Mouse (Mus musculus) embryo, embryonic 9.5 days (tissue): ENCODE data around the gene Zfpm1.
A peak's percentile ranks its signal among the peaks of the same experiment; 100 is the strongest.
"Not testable (repeated sequence)": the region's sequence is repeated elsewhere in the genome, so short reads cannot be mapped to it uniquely, and the experiment has no call there.

Experiments
- DNase-seq: peaks from one replicate; pipeline ENCODE4 v3.0.0-alpha.2; 2017; ENCODE audit errors: extremely low spot score

The Zfpm1 gene

GRCm38 (mm10) chr8:122323951-122324402 lies 42.0 kb downstream of the Zfpm1 start:
- not testable (repeated sequence) for DNase-seq

- no peak for DNase-seq
Observed at GRCm38 (mm10) chr8:122325196-122325595, 43.3 kb downstream of the Zfpm1 start.

DNA sequence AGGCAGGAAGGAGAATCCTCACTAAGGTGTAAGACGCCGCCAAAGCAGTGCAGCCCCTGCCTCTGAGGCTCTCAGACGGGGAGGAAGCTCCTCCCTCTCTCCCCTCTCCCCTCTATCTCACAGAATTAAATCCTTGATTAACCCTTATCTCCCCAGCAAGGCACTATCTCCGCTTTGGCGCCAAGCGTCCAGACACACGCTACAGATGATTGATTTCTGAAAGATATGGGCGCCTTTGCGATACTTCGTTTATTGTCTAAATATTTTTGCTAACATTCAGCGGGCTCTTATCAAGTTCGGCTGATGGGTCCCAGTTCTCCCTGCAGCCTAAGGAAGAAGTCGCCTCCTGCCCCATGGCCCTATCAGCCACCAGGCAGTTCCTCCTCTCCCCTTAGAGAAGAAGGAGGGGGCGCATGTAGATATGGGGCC lies 44.2 kb downstream of the Zfpm1 start:
- DNase-seq = no peak

DNA sequence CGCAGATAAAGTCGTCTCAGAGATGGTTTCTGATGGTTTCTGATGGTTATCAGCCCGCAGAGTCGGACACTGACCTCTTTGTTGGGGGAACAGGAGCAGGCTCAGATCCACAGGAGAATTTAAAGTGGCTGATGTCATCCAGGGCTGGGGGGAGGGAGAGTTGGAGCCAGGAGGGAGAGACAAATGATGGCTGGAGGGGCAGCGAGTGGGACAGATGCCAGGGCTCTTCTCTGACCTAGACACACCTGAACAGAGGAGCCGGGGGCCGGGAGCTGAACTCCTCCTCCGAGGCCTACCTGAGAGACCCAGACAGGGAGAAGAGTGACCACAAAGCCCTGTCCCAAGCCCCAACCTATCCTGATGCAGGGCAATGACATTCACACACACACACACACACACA lies 47.1 kb downstream of the Zfpm1 start:
- no peak for DNase-seq

DNA sequence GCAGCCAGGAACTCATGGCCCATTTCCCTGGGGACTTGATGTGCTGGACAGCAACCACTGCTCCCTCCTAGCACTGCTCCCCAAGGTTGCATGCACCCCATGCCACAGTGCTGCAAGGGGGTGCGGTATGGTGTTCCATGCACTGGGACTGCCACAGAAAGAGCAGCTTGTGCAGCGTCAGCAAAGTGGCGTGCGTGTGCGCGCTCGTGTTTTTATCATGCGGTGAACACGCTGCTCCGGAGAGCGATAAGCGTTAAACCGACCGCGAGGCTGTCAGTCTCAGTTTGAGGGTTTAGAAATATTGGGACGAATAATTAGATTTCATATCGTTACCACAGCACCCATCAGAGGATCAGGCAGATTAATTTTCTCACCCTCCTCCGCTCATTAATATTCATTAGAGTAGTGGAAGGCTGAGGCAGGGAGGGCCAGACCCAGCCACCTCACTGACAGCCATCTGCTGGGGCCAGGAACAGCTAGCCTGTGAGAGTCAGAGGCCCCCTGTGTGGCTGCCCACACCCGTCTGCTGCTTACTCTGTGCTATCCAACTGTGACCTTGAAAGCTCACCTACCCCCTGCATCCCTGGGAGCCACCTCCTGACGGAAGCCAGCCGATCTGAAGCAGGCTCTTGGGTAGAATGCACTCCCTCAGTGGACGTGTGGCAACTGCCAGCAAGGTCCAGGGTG lies 47.8 kb downstream of the Zfpm1 start:
- no peak for DNase-seq

GRCm38 (mm10) chr8:122330446-122331133 lies 48.6 kb downstream of the Zfpm1 start:
- DNase-seq = no peak

- no peak for DNase-seq
Observed at GRCm38 (mm10) chr8:122331134-122331523, 49.2 kb downstream of the Zfpm1 start.

GRCm38 (mm10) chr8:122332753-122333506 lies 51.0 kb downstream of the Zfpm1 start:
- peak; percentile 86 for DNase-seq

DNA sequence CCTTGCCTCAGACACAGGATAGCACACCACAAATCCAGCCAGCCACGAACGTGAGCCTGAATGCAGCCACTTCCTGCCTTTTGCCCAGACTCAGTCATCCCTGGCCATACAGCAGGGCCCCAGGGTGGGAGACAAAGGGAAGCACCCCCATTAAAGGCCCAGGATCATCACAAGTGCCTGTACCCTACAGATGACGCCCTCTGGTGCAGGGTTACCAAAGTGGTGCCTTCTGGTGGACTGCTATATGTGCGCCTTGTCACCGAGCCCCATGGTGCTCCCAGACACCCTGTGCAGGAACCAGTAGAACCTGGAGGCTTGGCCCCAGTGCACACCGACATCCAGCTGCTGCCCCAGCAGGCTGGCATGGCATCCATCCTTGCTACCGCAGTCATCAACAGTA lies 51.6 kb downstream of the Zfpm1 start:
- DNase-seq = no peak

DNA sequence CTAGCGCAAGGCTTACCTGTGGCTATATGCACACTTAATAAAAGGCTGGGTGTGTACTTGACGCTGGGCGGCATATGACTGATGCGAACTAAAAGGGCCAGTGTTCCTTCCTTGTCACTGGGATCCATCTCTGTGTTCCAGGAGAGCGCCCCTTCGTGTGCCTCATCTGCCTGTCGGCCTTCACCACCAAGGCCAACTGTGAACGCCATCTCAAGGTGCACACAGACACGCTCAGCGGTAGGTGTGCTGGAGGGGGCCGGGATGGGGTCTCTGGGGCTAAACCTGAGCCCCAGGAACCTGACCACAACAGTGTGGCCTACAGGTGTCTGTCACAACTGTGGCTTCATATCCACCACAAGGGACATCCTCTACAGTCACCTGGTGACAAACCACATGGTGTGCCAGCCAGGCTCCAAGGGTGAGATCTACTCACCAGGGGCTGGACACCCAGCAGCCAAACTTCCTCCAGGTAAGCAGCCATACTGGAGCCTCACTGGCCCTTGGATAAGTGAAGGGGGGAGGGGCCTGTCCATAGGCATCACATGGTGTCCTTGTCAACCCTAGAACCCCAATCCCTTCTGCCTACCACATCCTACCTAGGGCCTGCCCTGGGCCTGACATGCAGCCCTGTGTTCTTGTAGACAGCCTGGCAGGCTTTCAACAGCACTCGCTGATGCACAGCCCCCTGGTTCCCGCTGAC lies 53.0 kb downstream of the Zfpm1 start:
- DNase-seq = no peak

- no peak for DNase-seq
Observed at GRCm38 (mm10) chr8:122335638-122336250, 53.8 kb downstream of the Zfpm1 start.

- DNase-seq = peak; percentile 83
Observed at GRCm38 (mm10) chr8:122336251-122336910, 54.4 kb downstream of the Zfpm1 start.

- no peak for DNase-seq
Observed at GRCm38 (mm10) chr8:122338852-122339251, 56.9 kb downstream of the Zfpm1 start.

- no peak for DNase-seq
Observed at GRCm38 (mm10) chr8:122340761-122341160, 58.8 kb downstream of the Zfpm1 start.

DNA sequence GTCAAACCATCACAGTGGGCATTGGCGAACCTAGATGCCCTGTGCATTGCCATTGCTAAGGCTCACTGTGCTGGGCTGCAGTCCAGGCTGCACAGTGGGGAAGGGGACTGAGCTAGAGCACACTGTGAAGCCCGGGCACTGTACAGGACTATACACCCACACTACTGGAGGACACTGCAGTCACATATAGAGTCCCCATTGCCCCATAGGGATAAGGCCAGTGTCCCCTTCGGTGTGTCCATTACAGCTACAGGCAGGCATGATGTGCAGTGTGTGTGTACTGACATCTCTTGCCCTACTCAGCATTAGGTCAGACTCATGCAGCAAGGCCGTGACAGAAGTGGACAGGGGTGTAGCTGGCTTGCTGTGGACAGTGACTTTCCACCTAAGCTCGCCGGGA lies 59.8 kb downstream of the Zfpm1 start:
- no peak for DNase-seq

- no peak for DNase-seq
Observed at GRCm38 (mm10) chr8:122342362-122342761, 60.4 kb downstream of the Zfpm1 start.

- DNase-seq = no peak
Observed at GRCm38 (mm10) chr8:122342806-122343209, 60.9 kb downstream of the Zfpm1 start.

DNA sequence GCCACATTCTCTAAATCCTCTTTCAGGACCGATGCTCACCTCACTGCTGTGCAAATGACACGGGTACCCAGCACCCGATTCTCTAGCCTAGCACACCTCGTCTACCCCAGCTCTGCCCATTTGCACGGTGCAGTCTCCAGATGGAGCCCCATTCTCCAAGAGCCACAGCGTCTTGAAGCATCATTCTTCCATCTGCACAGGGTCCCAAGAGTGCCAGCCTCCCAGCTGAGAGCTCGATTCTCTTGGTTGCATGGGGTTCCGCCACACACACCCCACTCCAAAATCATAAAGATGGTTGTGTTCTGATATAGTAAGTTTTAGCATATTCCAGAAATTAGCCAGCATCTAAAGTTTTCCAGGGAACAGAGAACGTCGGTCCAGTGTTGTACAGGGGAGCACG lies 61.4 kb downstream of the Zfpm1 start:
- no peak for DNase-seq

DNA sequence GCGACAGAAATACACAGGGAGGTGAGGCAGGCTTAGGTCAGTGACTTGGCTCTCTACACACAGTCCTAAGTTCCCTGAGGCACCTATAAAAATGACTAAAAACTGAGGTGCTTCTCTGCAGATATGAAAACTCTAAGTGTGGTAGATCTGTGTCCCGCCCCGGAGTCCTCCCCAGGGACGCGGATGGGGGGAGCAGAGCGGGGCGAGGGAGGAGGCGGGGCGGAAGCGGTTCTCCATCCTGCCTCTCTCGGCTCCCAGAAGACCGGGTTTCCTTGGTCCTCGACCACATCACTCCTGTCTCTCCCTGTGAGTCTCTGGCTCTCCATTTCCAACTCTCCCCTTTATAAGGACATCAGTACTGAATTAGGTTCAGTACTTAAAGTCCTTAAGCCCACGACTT lies 61.8 kb downstream of the Zfpm1 start:
- peak; percentile 37 for DNase-seq

- DNase-seq = no peak
Observed at GRCm38 (mm10) chr8:122344219-122344618, 62.3 kb downstream of the Zfpm1 start.
